Mouse (Mus musculus) brain, embryonic 14.5 days (tissue): ENCODE results near the gene Ankfy1. TPM values are rescaled to one million over a fixed set of nuclear protein-coding genes. Genes with fewer than 3 reads are reported as not detected.
"Not testable (repeated sequence)": the region's sequence is repeated elsewhere in the genome, so short reads cannot be mapped to it uniquely, and the experiment has no call there.

ENCODE experiments used
- DNase-seq: peaks from one replicate; pipeline ENCODE4 v3.0.0-alpha.2; 2011; ENCODE audit warnings: low read depth
- CTCF ChIP-seq: fragments of 200-500 bp; IDR thresholded peaks from 2 replicates; pipeline ENCODE4 v1.5.1; 2012; ENCODE audit warnings: inconsistent platforms, mild to moderate bottlenecking, moderate library complexity, borderline replicate concordance; ENCODE audit not compliant: insufficient read depth, insufficient read length; ENCODE audit errors: extremely low read depth
- POLR2A ChIP-seq: fragments of 200-500 bp; IDR thresholded peaks from 2 replicates; pipeline ENCODE4 v1.6.1; 2012; ENCODE audit warnings: mild to moderate bottlenecking, inconsistent platforms, borderline replicate concordance; ENCODE audit not compliant: poor library complexity, insufficient read depth, insufficient read length, severe bottlenecking; ENCODE audit errors: extremely low read depth
- polyA plus RNA-seq: library from polyadenylated mRNA; depleted of rRNA; stranded (reverse); fragments of >200 nt; gene quantifications from 2 replicates; pipeline ENCODE4 v1.2.3, GENCODE M21; 2012

Gene Ankfy1
- polyA plus RNA-seq, 1 experiment: 50.3 TPM

GRCm38 (mm10) chr11:72764270-72764669 is 74.5 kb downstream of the Ankfy1 start:
- TF ChIP-seq POLR2A (no peak), CTCF (no peak)
- no peak for DNase-seq

DNA sequence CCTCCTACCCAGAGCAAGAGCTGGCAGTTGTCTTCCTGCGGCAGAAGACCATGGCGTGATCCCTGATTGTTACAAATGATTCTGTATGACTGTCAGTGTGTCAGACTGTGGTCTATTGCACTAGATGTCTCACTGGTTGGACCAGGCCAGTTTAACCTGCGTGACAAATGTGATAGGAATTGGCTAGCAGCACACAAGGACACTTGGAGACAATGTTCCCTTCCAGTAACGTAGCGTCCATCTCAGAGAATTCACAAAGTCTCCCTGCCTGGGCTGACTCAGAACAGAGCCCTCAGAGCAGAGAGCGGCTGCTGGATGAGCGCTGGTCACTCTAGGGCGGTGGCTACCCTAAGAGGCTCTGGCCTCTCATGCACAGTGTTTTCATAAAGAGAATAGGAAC is 77.9 kb downstream of the Ankfy1 start:
- TF ChIP-seq CTCF (no peak), POLR2A (no peak)
- no peak for DNase-seq

DNA sequence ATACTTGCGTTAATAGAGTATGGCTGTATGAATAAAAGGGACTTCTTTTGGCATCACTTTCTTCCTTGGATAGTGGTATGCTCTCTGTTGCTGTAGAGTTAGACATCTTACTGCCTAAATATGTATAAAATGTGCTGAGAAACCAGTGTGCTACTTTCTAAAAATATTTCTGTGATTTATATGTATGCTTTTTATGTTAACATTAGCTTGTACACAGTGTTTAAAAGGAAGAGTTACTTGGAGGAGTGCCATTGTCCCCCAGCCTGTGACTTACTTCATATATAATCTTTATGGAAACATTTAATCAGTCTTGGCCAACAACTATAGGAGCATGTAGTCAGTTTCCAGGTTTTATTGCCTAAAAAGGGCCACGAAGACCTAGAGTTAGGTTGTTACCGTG is 79.3 kb downstream of the Ankfy1 start:
- TF ChIP-seq POLR2A (no peak), CTCF (no peak)
- no peak for DNase-seq

- no peak for DNase-seq
- no peak for TF ChIP-seq CTCF
- no peak for TF ChIP-seq POLR2A
Measured at GRCm38 (mm10) chr11:72770324-72770723, 80.5 kb downstream of the Ankfy1 start.

GRCm38 (mm10) chr11:72770816-72771215 is 81.0 kb downstream of the Ankfy1 start:
- TF ChIP-seq CTCF (no peak), POLR2A (no peak)
- DNase-seq: no peak

DNA sequence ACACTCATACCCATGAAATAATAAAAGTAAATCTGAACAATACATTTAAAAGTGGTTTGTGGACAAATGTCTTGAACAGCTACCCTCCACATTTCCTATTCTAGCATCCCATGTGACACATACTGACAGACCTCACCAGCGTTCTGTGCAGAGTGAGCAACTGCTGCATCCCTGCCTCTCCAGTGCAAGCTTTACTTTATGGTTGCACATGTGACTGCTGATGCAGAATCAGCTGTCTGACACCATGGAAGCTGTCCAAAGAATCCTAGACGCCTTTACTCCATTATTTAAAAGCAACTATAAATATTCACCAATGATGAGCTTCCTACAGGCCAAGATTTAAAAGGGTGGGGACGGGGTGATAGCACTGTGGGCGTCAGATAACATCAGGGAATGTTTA is 81.7 kb downstream of the Ankfy1 start:
- no peak for TF ChIP-seq CTCF
- TF ChIP-seq POLR2A: no peak
- no peak for DNase-seq

DNA sequence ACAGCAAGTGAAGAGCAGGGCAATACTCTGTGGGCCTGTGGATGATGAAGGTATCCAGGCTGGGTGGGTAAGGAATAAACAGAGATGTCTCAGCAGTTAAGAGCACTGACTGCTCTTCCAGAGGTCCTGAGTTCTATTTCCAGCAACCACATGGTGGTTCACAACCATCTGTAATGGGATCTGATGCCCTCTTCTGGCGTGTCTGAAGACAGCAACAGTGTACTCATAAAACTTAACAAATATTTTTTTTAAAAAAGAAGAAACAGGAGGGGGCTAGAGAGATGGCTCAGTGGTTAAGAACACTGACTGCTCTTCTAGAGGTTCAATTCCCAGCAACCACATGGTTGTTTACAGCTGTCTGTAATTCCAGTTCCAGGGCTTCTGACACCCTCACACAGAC is 82.8 kb downstream of the Ankfy1 start:
- not testable (repeated sequence) for DNase-seq

DNA sequence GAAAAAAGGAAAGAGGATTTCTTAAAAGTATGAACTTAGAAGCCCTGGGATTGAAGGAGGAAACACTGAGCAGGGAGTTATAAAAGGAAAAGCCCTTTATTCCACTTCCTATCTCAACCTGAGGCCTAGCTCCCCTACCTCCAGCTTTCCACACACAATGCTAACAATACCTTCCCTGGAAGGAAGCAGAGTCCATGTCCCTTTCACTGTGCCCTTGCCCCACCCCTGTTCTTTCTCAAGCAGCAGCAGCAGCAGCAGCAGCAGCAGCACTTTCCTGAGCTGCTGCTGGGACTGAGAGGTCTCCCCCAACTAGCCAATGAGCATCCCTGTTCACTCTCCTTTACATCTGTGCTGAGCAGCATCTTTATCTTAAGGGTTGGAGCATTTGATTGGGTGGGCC is 89.2 kb downstream of the Ankfy1 start:
- TF ChIP-seq CTCF (no peak), POLR2A (no peak)
- DNase-seq: no peak

- no peak for TF ChIP-seq CTCF
- no peak for TF ChIP-seq POLR2A
- no peak for DNase-seq
Measured at GRCm38 (mm10) chr11:72782103-72782502, 92.3 kb downstream of the Ankfy1 start.

DNA sequence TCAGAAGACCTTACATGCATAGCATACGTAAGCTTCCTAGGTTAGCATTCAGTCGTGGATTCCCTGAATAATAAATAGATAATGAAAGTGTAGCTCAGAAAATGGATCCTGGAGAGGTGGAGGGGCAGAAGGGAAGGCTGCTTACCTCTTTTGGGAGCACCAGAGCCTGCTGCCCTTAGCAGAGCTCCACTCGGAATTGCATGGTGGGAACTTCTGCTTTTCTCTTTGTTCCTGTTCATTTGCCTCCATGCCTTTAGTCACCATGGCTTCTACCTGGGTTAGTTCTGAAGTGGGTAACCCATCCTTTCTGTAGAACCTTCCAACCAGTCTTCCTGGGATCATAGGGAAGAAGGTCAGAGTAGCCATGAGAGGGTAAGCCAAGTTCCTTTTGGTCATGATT is 92.7 kb downstream of the Ankfy1 start:
- TF ChIP-seq CTCF (no peak), POLR2A (no peak)
- no peak for DNase-seq

DNA sequence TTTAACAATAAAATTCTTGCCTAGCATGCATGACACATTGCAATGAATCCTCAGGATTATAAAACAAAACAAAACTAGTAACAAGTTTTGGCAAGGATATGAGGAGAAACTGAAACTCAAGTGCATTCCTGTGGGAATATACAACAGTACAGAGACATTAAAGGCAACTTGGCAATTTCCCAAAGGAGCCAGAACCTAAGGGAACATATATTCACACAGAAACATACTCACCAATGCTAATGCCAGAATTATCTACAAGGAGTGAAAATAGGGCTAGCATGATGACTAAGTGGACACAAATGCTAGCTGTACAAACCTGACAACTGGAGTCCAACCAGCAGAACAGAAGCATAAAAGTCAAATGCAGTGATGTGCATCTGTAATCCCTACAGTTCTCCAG is 102.2 kb downstream of the Ankfy1 start:
- no peak for DNase-seq
- TF ChIP-seq POLR2A (no peak), CTCF (no peak)

DNA sequence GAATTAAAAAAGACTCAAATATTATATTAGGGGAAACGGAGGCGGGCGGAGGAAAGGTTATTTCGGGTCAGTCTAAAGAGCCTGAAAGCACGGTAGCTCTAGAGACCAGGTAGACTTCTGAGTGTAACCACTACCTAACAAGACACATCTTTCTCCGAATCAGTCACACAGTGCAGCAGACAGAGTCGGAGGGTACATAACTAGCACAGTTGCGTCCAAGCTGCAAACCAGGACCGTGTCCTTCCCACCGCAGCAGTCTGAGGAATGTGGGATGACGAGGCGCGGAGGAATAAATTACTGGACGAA is 105.3 kb downstream of the Ankfy1 start:
- DNase-seq: no peak
- TF ChIP-seq CTCF (no peak), POLR2A (no peak)
